Mouse (Mus musculus) urinary bladder, postnatal 25 days (tissue): ENCODE measurements around the gene Taf13.
A peak's percentile ranks its signal among the peaks of the same experiment; 100 is the strongest.
"Not testable (repeated sequence)": the region's sequence is repeated elsewhere in the genome, so short reads cannot be mapped to it uniquely, and the experiment has no call there.

Experiments used
- DNase-seq: peaks from one replicate; pipeline ENCODE4 v3.0.0; 2022; ENCODE audit warnings: low spot score

Gene Taf13

GRCm38 (mm10) chr3:108571443-108572294, at the start of gene Taf13:
TSS of gene Taf13 (plus strand) at chr3:108571698.
- DNase-seq, result peak; percentile 95

GRCm38 (mm10) chr3:108523415-108523814, 48.1 kb upstream of the Taf13 start:
- no peak for DNase-seq

- no peak for DNase-seq
Observed at GRCm38 (mm10) chr3:108528489-108528888, 43.0 kb upstream of the Taf13 start.

- DNase-seq, result peak; percentile 52
Observed at GRCm38 (mm10) chr3:108533114-108533885, 38.2 kb upstream of the Taf13 start.

- no peak for DNase-seq
Observed at GRCm38 (mm10) chr3:108533951-108534350, 37.5 kb upstream of the Taf13 start, which contains the start of gene 1700013F07Rik. TSS of gene 1700013F07Rik (plus strand) at chr3:108534150.

- DNase-seq, result no peak
Observed at GRCm38 (mm10) chr3:108535896-108536516, 35.5 kb upstream of the Taf13 start.

- DNase-seq, result peak; percentile 15
Observed at GRCm38 (mm10) chr3:108536517-108537260, 34.8 kb upstream of the Taf13 start, which contains the start of gene 5330417C22Rik. TSS of gene 5330417C22Rik (minus strand) at chr3:108536536.

GRCm38 (mm10) chr3:108537303-108537702, 34.2 kb upstream of the Taf13 start:
- DNase-seq, result peak; percentile 74

- DNase-seq, result no peak
Observed at GRCm38 (mm10) chr3:108542299-108542698, 29.2 kb upstream of the Taf13 start.

GRCm38 (mm10) chr3:108554111-108554561, 17.4 kb upstream of the Taf13 start:
- DNase-seq, result peak; percentile 44

GRCm38 (mm10) chr3:108554587-108555312, 16.7 kb upstream of the Taf13 start:
- peak; percentile 91 for DNase-seq

GRCm38 (mm10) chr3:108557888-108558287, 13.6 kb upstream of the Taf13 start:
- no peak for DNase-seq

GRCm38 (mm10) chr3:108562133-108562730, 9.3 kb upstream of the Taf13 start, which contains the start of gene Tmem167b:
TSS of gene Tmem167b (minus strand) at chr3:108562466.
- DNase-seq, result peak; percentile 94

- no peak for DNase-seq
Observed at GRCm38 (mm10) chr3:108562777-108563271, 8.7 kb upstream of the Taf13 start.

GRCm38 (mm10) chr3:108563309-108563708, 8.2 kb upstream of the Taf13 start:
- DNase-seq, result peak; percentile 68

- no peak for DNase-seq
Observed at GRCm38 (mm10) chr3:108567990-108568877, 3.3 kb upstream of the Taf13 start.

- not testable (repeated sequence) for DNase-seq
Observed at GRCm38 (mm10) chr3:108569636-108570035, 1.9 kb upstream of the Taf13 start.

- no peak for DNase-seq
Observed at GRCm38 (mm10) chr3:108570813-108571212, 685 bp upstream of the Taf13 start.
